7 mouse cellular contexts compared by ENCODE assay signal in the genomic region with DNA sequence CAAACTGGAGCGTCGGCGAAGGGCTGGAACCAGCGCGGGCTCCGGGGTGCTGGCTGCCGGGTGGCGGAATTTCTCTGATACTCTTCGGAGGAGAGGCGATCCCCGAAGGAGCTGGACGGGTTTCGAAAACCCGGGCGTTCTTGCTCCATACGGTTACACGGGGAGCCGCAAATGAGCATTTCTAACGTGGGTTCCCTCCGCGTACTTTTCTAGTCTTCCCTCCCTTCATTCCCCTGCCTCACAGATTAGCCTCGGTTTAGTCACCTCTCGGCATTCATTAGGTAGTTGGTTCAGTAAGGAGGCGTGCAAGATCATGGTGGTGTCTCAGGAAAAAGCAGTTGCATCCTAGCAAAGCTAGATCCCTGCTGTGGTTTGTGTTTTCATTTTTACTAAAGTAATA. TPM values are rescaled to one million over a fixed set of nuclear protein-coding genes. Genes with fewer than 3 reads are reported as not detected.
DNase-seq lines count a peak whose midpoint lies in the region; ATAC-seq and TF ChIP-seq lines count a peak whose summit lies in the region.

No protein-coding gene starts in this region.

- H3K9me3 ChIP-seq in forebrain, embryonic 11.5 days (ENCODE audit: control insufficient read depth, low read length) = no peaks in the 10 kb centered on the region
- H3K9me3 ChIP-seq in liver, embryonic 13.5 days (replicated peaks) = no peaks in the 10 kb centered on the region

- TF ChIP-seq POLR2A in testis, adult 2 months (IDR thresholded peaks at IDR 0.05; ENCODE audit: control insufficient read depth, low read depth, low read length) = no peak

- under 1% methylated on average over 24 of the region's 24 CpGs for WGBS in forebrain, embryonic 11.5 days
- under 1% methylated on average over 24 of the region's 24 CpGs for WGBS in liver, embryonic 13.5 days (ENCODE audit: insufficient replicate concordance)

- H3K4me2 ChIP-seq in forebrain, embryonic 11.5 days (ENCODE audit: low read depth, low read length, severe bottlenecking) = peak overlapping the region; percentile 75
- peak overlapping the region; percentile 83 for H3K4me2 ChIP-seq in liver, embryonic 13.5 days

- no peaks in the 10 kb centered on the region for H3K36me3 ChIP-seq in testis, adult 2 months (ENCODE audit: control insufficient read depth, insufficient read depth, low read length)
- peaks cover 8% of the 10 kb centered on the region for H3K36me3 ChIP-seq in forebrain, embryonic 11.5 days (ENCODE audit: control insufficient read depth, insufficient read depth, low read length)
- peaks cover 28% of the 10 kb centered on the region for H3K36me3 ChIP-seq in liver, embryonic 13.5 days

- peak overlapping the region; percentile 97 for H3K4me3 ChIP-seq in testis, adult 2 months (ENCODE audit: control insufficient read depth, low read depth, low read length)
- H3K4me3 ChIP-seq in forebrain, embryonic 11.5 days (ENCODE audit: low read depth, low read length) = peak overlapping the region; percentile 98
- peak overlapping the region; percentile 91 for H3K4me3 ChIP-seq in liver, embryonic 13.5 days (replicated peaks)

- no peak for DNase-seq in testis, postnatal 10 days (ENCODE audit: low spot score)
- DNase-seq in forebrain, embryonic 11.5 days (ENCODE audit: low spot score) = no peak
- no peak for DNase-seq in liver, embryonic 13.5 days
- no peak for DNase-seq in right cerebral cortex, postnatal 14 days
- DNase-seq in frontal cortex, postnatal 10 days (ENCODE audit: low spot score in 2 of 2) = no peak
- no peak for DNase-seq in layer of hippocampus, adult 11-12 months (ENCODE audit: low spot score)

- TF ChIP-seq CTCF in testis, adult 2 months (IDR thresholded peaks at IDR 0.05; ENCODE audit: control insufficient read depth, insufficient read depth, insufficient replicate concordance, low read depth, low read length) = no peak

- peak overlapping the region; percentile 97 for H3K9ac ChIP-seq in forebrain, embryonic 11.5 days (ENCODE audit: low read length)
- H3K9ac ChIP-seq in liver, embryonic 13.5 days = peak overlapping the region; percentile 95

- ATAC-seq in forebrain, embryonic 11.5 days (replicated peaks; ENCODE audit: low FRiP score) = no peak
- ATAC-seq in liver, embryonic 13.5 days (ENCODE audit: low read depth) = no peak; the same call in 1 of the 2 replicates

- no peaks in the 10 kb centered on the region for H3K4me1 ChIP-seq in testis, adult 2 months (ENCODE audit: control insufficient read depth, insufficient read depth, low read length)
- H3K4me1 ChIP-seq in forebrain, embryonic 11.5 days (replicated peaks; ENCODE audit: control insufficient read depth, insufficient read depth, low read length) = no peaks in the 10 kb centered on the region
- peaks cover 23% of the 10 kb centered on the region for H3K4me1 ChIP-seq in liver, embryonic 13.5 days (replicated peaks)

- H3K27me3 ChIP-seq in testis, adult 2 months (ENCODE audit: control insufficient read depth, insufficient read depth, low read length) = no peaks in the 10 kb centered on the region
- H3K27me3 ChIP-seq in forebrain, embryonic 11.5 days (ENCODE audit: control insufficient read depth, insufficient read depth, low read length) = no peaks in the 10 kb centered on the region
- no peaks in the 10 kb centered on the region for H3K27me3 ChIP-seq in liver, embryonic 13.5 days

- H3K27ac ChIP-seq in testis, adult 2 months (ENCODE audit: control insufficient read depth, insufficient read depth, low read depth, low read length) = peak overlapping the region; percentile 98
- H3K27ac ChIP-seq in forebrain, embryonic 11.5 days (ENCODE audit: low read depth, low read length) = peak overlapping the region; percentile 94
- H3K27ac ChIP-seq in liver, embryonic 13.5 days = peak overlapping the region; percentile 96

RNA-seq across cellular contexts. Expression of a gene that starts 0.7 kb away (rescaled TPM):
- polyA plus RNA-seq in testis, adult 2 months (2012; rRNA removed) = 15.0 and 16.3 TPM in 2 replicates
- 134 and 151 TPM in 2 replicates for polyA plus RNA-seq in forebrain, embryonic 11.5 days (2014; fragmentation: Nextera tagmentation; extraction: Ambion mirVana)
- polyA plus RNA-seq in liver, embryonic 13.5 days (2015; fragmentation: Nextera tagmentation; extraction: Ambion mirVana) = 40.8 and 50.9 TPM in 2 replicates

RNA-seq across cellular contexts. Expression of a gene that starts 9.4 kb away (rescaled TPM):
- 73.8 and 74.9 TPM in 2 replicates for polyA plus RNA-seq in testis, adult 2 months (2012; rRNA removed)
- polyA plus RNA-seq in forebrain, embryonic 11.5 days (2014; fragmentation: Nextera tagmentation; extraction: Ambion mirVana) = 21.3 and 24.1 TPM in 2 replicates
- 11.9 and 12.0 TPM in 2 replicates for polyA plus RNA-seq in liver, embryonic 13.5 days (2015; fragmentation: Nextera tagmentation; extraction: Ambion mirVana)

RNA-seq across cellular contexts. Expression of a gene that starts 45.8 kb away (rescaled TPM):
- 5.0 and 6.4 TPM in 2 replicates for polyA plus RNA-seq in testis, adult 2 months (2012; rRNA removed)
- polyA plus RNA-seq in forebrain, embryonic 11.5 days (2014; fragmentation: Nextera tagmentation; extraction: Ambion mirVana) = 4.7 and 7.4 TPM in 2 replicates
- polyA plus RNA-seq in liver, embryonic 13.5 days (2015; fragmentation: Nextera tagmentation; extraction: Ambion mirVana) = 15.9 and 21.7 TPM in 2 replicates

RNA-seq across cellular contexts. Expression of a gene that starts 50.6 kb away (rescaled TPM):
- 12.9 and 16.0 TPM in 2 replicates for polyA plus RNA-seq in testis, adult 2 months (2012; rRNA removed)
- 0.96 and 2.5 TPM in 2 replicates for polyA plus RNA-seq in forebrain, embryonic 11.5 days (2014; fragmentation: Nextera tagmentation; extraction: Ambion mirVana)
- 0.30 and 0.48 TPM in 2 replicates for polyA plus RNA-seq in liver, embryonic 13.5 days (2015; fragmentation: Nextera tagmentation; extraction: Ambion mirVana)

RNA-seq across cellular contexts. Expression of a gene that starts 54.5 kb away (rescaled TPM):
- polyA plus RNA-seq in testis, adult 2 months (2012; rRNA removed) = not detected in 2 replicates
- 0.52 and 0.68 TPM in 2 replicates for polyA plus RNA-seq in forebrain, embryonic 11.5 days (2014; fragmentation: Nextera tagmentation; extraction: Ambion mirVana)
- polyA plus RNA-seq in liver, embryonic 13.5 days (2015; fragmentation: Nextera tagmentation; extraction: Ambion mirVana) = 72.7 and 75.6 TPM in 2 replicates
